Mouse (Mus musculus) embryo, embryonic 11.5 days (tissue): ENCODE results near the gene Rbm17.
"Not testable (repeated sequence)": the region's sequence is repeated elsewhere in the genome, so short reads cannot be mapped to it uniquely, and the experiment has no call there.

ENCODE experiments used
- DNase-seq: peaks from one replicate; pipeline ENCODE4 v3.0.0-alpha.2; 2012; ENCODE audit warnings: low read depth, low spot score

Gene Rbm17

DNA sequence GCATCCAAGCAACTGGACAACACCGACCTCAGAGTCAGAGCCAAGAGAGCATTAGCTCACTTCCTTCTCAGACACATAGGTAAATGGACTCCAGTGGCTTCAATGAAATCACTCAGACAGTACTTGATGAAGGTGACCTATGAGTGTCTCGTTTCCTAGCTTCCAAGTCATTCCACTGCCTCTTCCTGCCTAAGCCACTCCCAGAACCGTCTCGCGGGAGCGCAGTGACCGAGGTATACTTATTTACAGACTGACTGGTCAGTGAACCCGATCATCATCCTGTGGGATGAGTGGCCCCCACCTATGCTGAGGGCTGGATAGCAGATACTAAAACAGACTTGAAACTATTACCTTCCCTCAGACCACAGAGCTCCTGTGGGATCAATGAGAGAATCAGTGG, 57.9 kb downstream of the Rbm17 start:
- DNase-seq, result no peak

DNA sequence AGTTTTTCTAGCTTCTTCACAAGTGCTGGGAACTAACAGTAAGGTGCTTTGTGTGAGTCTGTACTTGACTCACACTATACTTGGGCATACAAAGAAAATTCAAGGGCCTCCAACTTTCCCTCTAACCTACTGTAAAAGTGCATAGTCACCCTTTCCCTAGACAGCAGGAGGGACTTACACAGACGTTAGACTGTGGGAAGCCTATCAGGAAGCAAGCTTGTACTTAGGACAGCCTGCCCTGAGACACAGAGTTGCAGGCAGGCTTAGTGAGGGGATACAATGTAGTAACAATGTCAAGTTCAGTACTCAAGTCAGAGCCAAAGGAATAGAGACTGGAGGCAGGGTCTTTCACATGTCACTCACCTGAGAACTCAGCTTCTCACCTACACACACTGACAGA, 58.6 kb downstream of the Rbm17 start:
- DNase-seq, result no peak

DNA sequence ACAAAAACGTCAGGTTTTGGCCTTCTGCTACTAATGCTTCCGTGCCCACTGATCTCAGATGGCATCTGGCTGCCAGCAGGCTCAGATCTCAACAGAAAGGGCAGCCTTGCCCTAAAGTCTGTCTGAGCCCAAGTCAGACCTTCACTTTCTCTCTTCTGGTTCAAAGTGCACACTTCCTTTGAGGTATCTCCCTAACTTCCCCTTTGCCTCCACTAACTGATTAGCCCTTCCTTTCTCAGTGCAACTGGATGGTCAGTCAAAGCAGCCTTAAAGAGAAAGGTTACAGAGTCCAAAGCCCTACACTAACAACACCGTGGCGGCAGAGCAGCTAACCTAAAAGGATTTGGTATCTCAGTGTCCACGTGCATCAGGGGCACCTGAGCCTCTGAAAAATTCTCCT, 59.6 kb downstream of the Rbm17 start:
- no peak for DNase-seq

DNA sequence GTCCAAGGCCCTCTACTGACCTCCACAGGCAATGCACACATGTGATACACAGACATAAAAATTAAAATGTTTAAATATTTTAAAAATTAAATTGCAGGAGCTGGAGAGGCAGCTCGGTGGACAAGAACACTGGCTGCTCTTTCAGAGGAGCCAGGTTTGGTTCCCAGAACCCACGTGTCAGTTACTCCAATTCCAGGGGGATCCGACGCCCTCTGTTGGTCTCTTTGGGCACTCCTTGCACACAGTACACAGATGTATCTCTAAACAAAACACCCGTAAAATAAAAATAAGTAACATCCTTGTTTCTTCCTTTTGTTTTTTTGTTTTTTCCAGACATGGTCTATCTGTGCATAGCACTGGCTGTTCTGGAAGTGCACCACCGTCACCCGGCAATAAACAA, 60.8 kb downstream of the Rbm17 start:
- DNase-seq, result no peak

DNA sequence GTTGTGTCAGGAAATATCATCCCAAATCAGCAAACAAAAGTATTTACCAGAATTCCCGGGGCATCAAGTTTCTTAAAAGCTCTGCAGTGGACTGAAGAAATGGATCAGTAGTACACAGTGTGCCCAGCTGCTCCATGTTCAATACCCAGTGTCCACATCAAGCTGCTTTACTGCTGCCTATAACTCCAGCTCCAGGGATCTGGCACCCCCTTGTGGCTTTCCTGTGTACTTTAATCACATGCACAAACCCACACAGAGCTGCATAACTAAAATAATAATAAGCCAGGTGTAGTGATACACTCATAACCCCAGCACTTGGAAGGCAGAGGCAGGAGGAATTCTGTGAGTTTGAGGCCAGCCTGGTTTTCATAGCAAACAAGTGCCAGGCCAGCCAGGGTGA, 61.3 kb downstream of the Rbm17 start:
- no peak for DNase-seq

DNA sequence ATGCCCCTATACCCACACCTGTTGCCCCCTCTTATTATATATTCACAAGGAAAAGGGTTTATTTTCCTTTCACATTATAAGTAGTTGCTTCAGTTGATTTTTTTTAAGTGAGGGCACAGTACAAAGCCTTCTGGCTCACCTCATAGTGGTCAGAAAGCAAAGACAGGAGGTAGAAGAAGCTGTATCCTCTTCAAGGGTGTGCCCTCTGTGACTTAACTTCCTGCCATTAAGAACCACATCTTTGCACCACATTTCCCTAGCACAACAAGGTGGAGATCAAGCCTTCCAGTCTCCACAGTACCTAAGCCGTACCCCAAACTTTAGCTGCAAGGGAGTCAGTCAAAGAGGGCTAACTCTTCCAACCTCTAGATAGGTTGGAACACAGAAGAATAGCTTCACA, 61.8 kb downstream of the Rbm17 start:
- DNase-seq, result no peak

DNA sequence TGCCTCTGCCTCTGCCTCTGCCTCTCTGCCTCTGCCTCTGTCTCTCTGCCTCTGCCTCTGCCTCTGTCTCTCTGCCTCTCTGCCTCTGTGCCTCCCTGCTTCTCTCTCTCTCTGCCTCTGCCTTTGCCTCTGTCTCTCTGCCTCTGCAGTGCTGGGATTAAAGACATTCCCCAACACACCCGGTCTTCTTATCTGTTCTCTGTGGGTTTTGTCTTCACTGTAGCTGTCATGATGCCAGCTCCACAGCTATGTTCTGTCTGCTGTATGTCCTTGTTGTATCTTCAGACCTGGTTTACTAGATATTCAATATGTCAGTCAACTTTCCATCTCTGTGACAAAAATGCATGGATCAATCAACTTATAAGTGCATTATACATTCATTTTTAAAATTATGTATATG, 62.4 kb downstream of the Rbm17 start:
- DNase-seq, result not testable (repeated sequence)

DNA sequence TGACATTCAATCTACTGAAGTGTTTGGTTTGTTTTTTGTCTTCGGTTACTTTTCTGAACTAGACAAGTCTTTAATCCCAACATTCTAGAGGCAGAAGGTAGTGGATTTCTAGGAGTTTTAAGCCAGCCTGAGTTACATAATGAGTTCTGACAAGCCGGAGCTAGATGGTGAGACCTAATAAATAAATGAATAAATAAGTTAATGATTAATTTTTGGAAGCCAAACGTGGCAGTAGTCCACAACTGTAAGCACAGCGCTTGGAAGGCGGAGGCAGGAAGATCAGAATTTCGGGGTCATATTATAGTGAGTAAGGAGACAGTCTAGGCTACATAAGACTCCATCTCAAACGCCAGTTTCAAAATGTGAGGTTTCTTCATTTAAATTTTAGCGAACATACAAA, 68.0 kb downstream of the Rbm17 start:
- no peak for DNase-seq
